Mouse (Mus musculus): ENCODE results near the gene Slc1a2.

The Slc1a2 gene

GRCm38 (mm10) chr2:102760284-102761072 is 102.0 kb downstream of the Slc1a2 start:
- DNase-seq (ENCODE audit: low spot score in 2 of 2), result no peak

- DNase-seq (ENCODE audit: low spot score in 2 of 2), result no peak
Observed at GRCm38 (mm10) chr2:102763176-102763575, 104.7 kb downstream of the Slc1a2 start.

- DNase-seq (ENCODE audit: low spot score in 2 of 2), result no peak
Observed at GRCm38 (mm10) chr2:102763991-102764390, 105.5 kb downstream of the Slc1a2 start.

GRCm38 (mm10) chr2:102764602-102765374 is 106.3 kb downstream of the Slc1a2 start:
- no peak for DNase-seq (ENCODE audit: low spot score in 2 of 2)

- DNase-seq (ENCODE audit: low spot score in 2 of 2), result no peak
Observed at GRCm38 (mm10) chr2:102768267-102768666, 109.8 kb downstream of the Slc1a2 start.

GRCm38 (mm10) chr2:102771304-102771703 is 112.8 kb downstream of the Slc1a2 start:
- DNase-seq (ENCODE audit: low spot score in 2 of 2), result no peak

GRCm38 (mm10) chr2:102772276-102772675 is 113.8 kb downstream of the Slc1a2 start:
- no peak for DNase-seq (ENCODE audit: low spot score in 2 of 2)

GRCm38 (mm10) chr2:102774700-102775099 is 116.2 kb downstream of the Slc1a2 start:
- DNase-seq (ENCODE audit: low spot score in 2 of 2), result no peak

- no peak for DNase-seq (ENCODE audit: low spot score in 2 of 2)
Observed at GRCm38 (mm10) chr2:102775561-102775960, 117.1 kb downstream of the Slc1a2 start.

- DNase-seq (ENCODE audit: low spot score in 2 of 2), result no peak
Observed at GRCm38 (mm10) chr2:102778208-102778607, 119.7 kb downstream of the Slc1a2 start.

GRCm38 (mm10) chr2:102782751-102783150 is 124.3 kb downstream of the Slc1a2 start:
- no peak for DNase-seq (ENCODE audit: low spot score in 2 of 2)

GRCm38 (mm10) chr2:102785696-102786095 is 127.2 kb downstream of the Slc1a2 start:
- no peak for DNase-seq (ENCODE audit: low spot score in 2 of 2)

GRCm38 (mm10) chr2:102791641-102792040 is 133.2 kb downstream of the Slc1a2 start:
- DNase-seq (ENCODE audit: low spot score in 2 of 2), result no peak

- DNase-seq (ENCODE audit: low spot score in 2 of 2), result no peak
Observed at GRCm38 (mm10) chr2:102792804-102793203, 134.3 kb downstream of the Slc1a2 start.

- DNase-seq (ENCODE audit: low spot score in 2 of 2), result no peak
Observed at GRCm38 (mm10) chr2:102795034-102795433, 136.6 kb downstream of the Slc1a2 start.

- no peak for DNase-seq (ENCODE audit: low spot score in 2 of 2)
Observed at GRCm38 (mm10) chr2:102798149-102798548, 139.7 kb downstream of the Slc1a2 start.

- no peak for DNase-seq (ENCODE audit: low spot score in 2 of 2)
Observed at GRCm38 (mm10) chr2:102801899-102802298, 143.4 kb downstream of the Slc1a2 start.

- no peak for DNase-seq (ENCODE audit: low spot score in 2 of 2)
Observed at GRCm38 (mm10) chr2:102804109-102804508, 145.7 kb downstream of the Slc1a2 start.

- no peak for DNase-seq (ENCODE audit: low spot score in 2 of 2)
Observed at GRCm38 (mm10) chr2:102805283-102805682, 146.8 kb downstream of the Slc1a2 start.

- DNase-seq (ENCODE audit: low spot score in 2 of 2), result no peak
Observed at GRCm38 (mm10) chr2:102805761-102806496, 147.5 kb downstream of the Slc1a2 start.

- DNase-seq (ENCODE audit: low spot score in 2 of 2), result no peak
Observed at GRCm38 (mm10) chr2:102807633-102808032, 149.2 kb downstream of the Slc1a2 start.

- DNase-seq (ENCODE audit: low spot score in 2 of 2), result no peak
Observed at GRCm38 (mm10) chr2:102809436-102809835, 151.0 kb downstream of the Slc1a2 start.

Data from right cerebral cortex, postnatal 10 days (tissue).